Mouse (Mus musculus): ENCODE measurements at regions not wholly inside any gene's neighbourhood (a gene's known extent, or its start where the extent isn't known, plus 50 kb on each side); places are given as distances from the start of the nearest gene placed in this dataset.

DNA sequence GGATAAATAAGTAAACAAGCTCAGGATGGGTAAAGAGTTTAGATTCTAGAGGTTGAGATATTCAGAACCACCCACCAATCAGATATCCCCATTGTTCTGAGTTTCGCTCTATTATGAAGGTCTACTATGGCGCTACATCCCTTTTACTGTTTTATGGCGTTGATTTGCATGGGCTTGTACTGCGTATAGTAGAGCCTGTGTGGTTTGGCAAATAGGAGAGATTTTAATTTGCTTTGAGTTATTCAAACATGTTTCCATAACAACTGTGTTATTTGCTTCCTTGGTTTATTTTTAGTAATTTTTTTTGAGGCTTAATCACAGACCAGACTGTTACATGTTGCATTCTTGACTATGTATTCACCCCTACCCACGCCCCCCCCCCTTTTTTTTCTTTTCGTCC, 284.6 kb upstream of the Ptger4 start:
- H3K4me1 ChIP-seq (ENCODE audit: control insufficient read depth, insufficient read depth, insufficient read length, low read length) = no peaks in the 10 kb centered on the region

DNA sequence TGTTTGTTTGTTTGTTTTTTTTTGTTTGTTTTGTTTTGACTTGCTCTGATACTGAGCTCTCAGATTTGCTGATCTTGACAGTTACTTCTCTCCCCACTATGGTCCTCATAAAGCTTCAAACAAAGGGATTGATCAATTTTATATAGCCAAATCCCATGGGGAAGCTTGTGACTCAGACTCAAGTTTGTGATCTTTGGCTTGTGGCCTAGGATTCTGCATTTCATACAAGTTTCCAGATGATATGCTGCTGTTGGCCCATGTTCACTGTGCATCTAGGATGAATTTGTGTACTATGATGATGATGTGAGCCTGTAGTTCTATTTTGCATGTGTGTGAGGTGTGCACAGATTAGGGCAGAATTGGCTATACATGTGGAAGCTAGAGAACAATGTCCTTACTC, 289.7 kb upstream of the Ptger4 start:
- H3K27ac ChIP-seq (replicated peaks; ENCODE audit: low read depth, low read length) = no peak overlapping the region
- no peak overlapping the region for H3K4me3 ChIP-seq (ENCODE audit: insufficient read depth, low read depth, low read length)
- H3K4me1 ChIP-seq (ENCODE audit: control insufficient read depth, insufficient read depth, insufficient read length, low read length) = no peaks in the 10 kb centered on the region

More for the DNA sequence above, 284.6 kb upstream of the Ptger4 start:
- Histone ChIP-seq H3K4me3 (ENCODE audit: insufficient read depth, low read depth, low read length) (no peak overlapping the region), H3K27ac (replicated peaks; ENCODE audit: low read depth, low read length) (no peak overlapping the region)

- H3K4me1 ChIP-seq (ENCODE audit: control insufficient read depth, insufficient read depth, insufficient read length, low read length) = no peaks in the 10 kb centered on the region
- H3K27ac ChIP-seq (replicated peaks; ENCODE audit: low read depth, low read length) = no peak overlapping the region
- H3K4me3 ChIP-seq (ENCODE audit: insufficient read depth, low read depth, low read length) = no peak overlapping the region
Observed at GRCm38 (mm10) chr15:5537432-5537831, 293.4 kb upstream of the Ptger4 start.

DNA sequence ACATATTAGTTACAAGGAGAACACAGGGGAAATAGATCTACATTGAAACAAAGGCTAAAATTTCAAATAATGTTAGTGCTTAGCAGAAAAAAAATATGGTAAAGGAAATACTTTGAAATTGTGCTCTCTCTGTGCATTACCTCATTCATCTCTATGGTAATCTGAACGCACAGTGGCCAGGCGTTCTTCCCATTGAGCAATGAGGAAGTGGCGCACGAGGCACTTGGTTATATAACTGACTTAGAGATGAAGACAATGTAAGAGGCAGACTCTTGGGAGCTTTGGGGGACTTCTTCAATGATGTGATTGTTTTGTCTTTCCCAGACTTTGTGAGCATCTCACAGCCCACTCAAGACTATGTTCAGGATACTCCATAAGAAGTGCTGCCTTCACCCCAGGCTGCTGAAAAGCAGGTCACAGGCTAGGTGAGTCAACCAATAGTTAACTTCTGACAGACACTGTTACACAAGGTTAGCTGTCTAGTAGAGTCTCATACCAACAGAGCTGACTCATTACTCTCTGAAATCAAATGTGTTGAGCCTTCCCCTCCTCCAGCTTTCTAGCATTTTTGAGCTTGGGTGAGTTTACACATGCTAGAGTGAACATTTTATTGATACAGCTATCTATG, 295.4 kb upstream of the Ptger4 start:
- Histone ChIP-seq H3K27ac (replicated peaks; ENCODE audit: low read depth, low read length) (no peak overlapping the region), H3K4me1 (ENCODE audit: control insufficient read depth, insufficient read depth, insufficient read length, low read length) (no peaks in the 10 kb centered on the region), H3K4me3 (ENCODE audit: insufficient read depth, low read depth, low read length) (no peak overlapping the region)

DNA sequence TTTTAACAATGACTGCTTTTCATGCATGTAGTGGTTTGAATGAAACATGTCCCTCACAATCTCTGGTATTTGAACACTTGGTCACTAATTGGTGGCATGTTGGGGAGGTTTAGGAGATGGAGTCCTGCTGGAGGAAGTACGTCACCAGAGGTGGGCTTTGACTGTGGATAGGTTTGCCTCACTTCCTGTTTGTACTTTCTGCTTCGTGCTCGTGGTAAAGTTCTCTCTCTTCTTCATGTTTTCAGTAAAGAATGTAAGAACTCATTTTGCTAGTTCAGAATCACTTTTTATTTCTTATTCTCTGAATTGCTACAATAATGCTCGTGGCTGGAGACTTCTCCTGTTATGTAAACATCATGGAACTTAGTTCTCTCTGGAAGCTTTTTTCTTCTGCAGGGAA, 310.5 kb upstream of the Ptger4 start:
- H3K27ac ChIP-seq (replicated peaks; ENCODE audit: low read depth, low read length) = no peak overlapping the region

GRCm38 (mm10) chr15:5554926-5555325, 310.9 kb upstream of the Ptger4 start:
- H3K4me1 ChIP-seq (ENCODE audit: control insufficient read depth, insufficient read depth, insufficient read length, low read length) = peaks cover 4% of the 10 kb centered on the region; the same call in 1 of the 2 replicates
- no peak overlapping the region for H3K27ac ChIP-seq (replicated peaks; ENCODE audit: low read depth, low read length)
- H3K4me3 ChIP-seq (ENCODE audit: insufficient read depth, low read depth, low read length) = no peak overlapping the region

More for the DNA sequence above, 310.5 kb upstream of the Ptger4 start:
- Histone ChIP-seq H3K4me1 (ENCODE audit: control insufficient read depth, insufficient read depth, insufficient read length, low read length) (peaks cover 4% of the 10 kb centered on the region; the same call in 1 of the 2 replicates), H3K4me3 (ENCODE audit: insufficient read depth, low read depth, low read length) (no peak overlapping the region)

- H3K27ac ChIP-seq (replicated peaks; ENCODE audit: low read depth, low read length) = no peak overlapping the region
- no peak overlapping the region for H3K4me3 ChIP-seq (ENCODE audit: insufficient read depth, low read depth, low read length)
- peaks cover 4% of the 10 kb centered on the region; the same call in 1 of the 2 replicates for H3K4me1 ChIP-seq (ENCODE audit: control insufficient read depth, insufficient read depth, insufficient read length, low read length)
Observed at GRCm38 (mm10) chr15:5555381-5556066, 311.5 kb upstream of the Ptger4 start.

DNA sequence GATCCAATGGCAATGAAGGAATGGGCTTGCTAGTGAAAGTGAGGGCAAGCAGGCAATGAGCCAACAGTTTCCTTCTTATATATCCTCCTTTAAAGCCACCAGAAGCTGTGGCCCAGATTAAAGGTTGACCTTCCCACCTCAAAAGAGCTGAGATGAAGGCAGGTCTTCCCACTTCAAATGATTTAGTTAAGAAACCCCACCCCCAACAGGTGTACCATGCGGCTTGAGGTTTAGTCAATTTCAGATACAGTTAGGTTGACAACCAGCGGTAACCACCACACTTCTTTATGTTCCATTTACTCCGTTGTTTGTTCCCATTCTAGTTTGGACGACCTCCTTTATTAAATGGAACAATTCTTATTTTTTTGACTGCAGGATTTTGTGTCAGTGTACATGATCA, 317.8 kb upstream of the Ptger4 start:
- Histone ChIP-seq H3K4me1 (ENCODE audit: control insufficient read depth, insufficient read depth, insufficient read length, low read length) (no peaks in the 10 kb centered on the region), H3K27ac (replicated peaks; ENCODE audit: low read depth, low read length) (no peak overlapping the region), H3K4me3 (ENCODE audit: insufficient read depth, low read depth, low read length) (no peak overlapping the region)

DNA sequence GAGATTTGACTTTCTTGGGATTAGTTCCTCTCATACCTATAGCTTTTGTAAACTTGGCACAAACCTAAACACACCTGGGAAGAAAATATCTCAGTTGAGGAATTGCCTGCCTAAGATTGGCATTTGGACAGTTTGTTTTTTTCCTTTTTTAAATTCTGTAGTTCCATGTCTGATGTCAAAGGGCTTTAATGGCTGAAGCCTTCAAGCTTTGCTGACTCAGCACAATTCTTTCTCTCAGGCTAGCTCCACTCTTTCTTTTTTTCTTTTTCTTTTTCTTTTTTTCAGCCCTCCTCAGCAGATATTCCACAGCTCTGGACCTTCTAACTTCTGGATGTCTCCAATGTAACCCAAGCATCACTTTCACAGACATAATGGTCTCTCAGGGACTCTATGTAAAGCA, 330.4 kb upstream of the Ptger4 start:
- no peak overlapping the region for H3K4me3 ChIP-seq (ENCODE audit: insufficient read depth, low read depth, low read length)
- H3K27ac ChIP-seq (replicated peaks; ENCODE audit: low read depth, low read length) = no peak overlapping the region
- H3K4me1 ChIP-seq (ENCODE audit: control insufficient read depth, insufficient read depth, insufficient read length, low read length) = no peaks in the 10 kb centered on the region

- H3K4me3 ChIP-seq (ENCODE audit: insufficient read depth, low read depth, low read length) = no peak overlapping the region
- H3K4me1 ChIP-seq (ENCODE audit: control insufficient read depth, insufficient read depth, insufficient read length, low read length) = no peaks in the 10 kb centered on the region
- no peak overlapping the region for H3K27ac ChIP-seq (replicated peaks; ENCODE audit: low read depth, low read length)
Observed at GRCm38 (mm10) chr15:5579559-5579958, 335.6 kb upstream of the Ptger4 start.

GRCm38 (mm10) chr15:5580416-5580815, 336.4 kb upstream of the Ptger4 start:
- no peak overlapping the region for H3K27ac ChIP-seq (replicated peaks; ENCODE audit: low read depth, low read length)
- no peaks in the 10 kb centered on the region for H3K4me1 ChIP-seq (ENCODE audit: control insufficient read depth, insufficient read depth, insufficient read length, low read length)
- H3K4me3 ChIP-seq (ENCODE audit: insufficient read depth, low read depth, low read length) = no peak overlapping the region

- H3K27ac ChIP-seq (replicated peaks; ENCODE audit: low read depth, low read length) = no peak overlapping the region
- no peaks in the 10 kb centered on the region for H3K4me1 ChIP-seq (ENCODE audit: control insufficient read depth, insufficient read depth, insufficient read length, low read length)
Observed at GRCm38 (mm10) chr15:5584381-5584780, 340.4 kb upstream of the Ptger4 start.

GRCm38 (mm10) chr15:5604732-5605266, 360.8 kb upstream of the Ptger4 start:
- Histone ChIP-seq H3K27ac (replicated peaks; ENCODE audit: low read depth, low read length) (no peak overlapping the region), H3K4me3 (ENCODE audit: insufficient read depth, low read depth, low read length) (no peak overlapping the region), H3K4me1 (ENCODE audit: control insufficient read depth, insufficient read depth, insufficient read length, low read length) (no peaks in the 10 kb centered on the region)

More at GRCm38 (mm10) chr15:5584381-5584780, 340.4 kb upstream of the Ptger4 start:
- no peak overlapping the region for H3K4me3 ChIP-seq (ENCODE audit: insufficient read depth, low read depth, low read length)

- H3K4me3 ChIP-seq (ENCODE audit: insufficient read depth, low read depth, low read length) = no peak overlapping the region
- no peaks in the 10 kb centered on the region for H3K4me1 ChIP-seq (ENCODE audit: control insufficient read depth, insufficient read depth, insufficient read length, low read length)
- H3K27ac ChIP-seq (replicated peaks; ENCODE audit: low read depth, low read length) = no peak overlapping the region
Observed at GRCm38 (mm10) chr15:5607533-5607932, 363.5 kb upstream of the Ptger4 start.

DNA sequence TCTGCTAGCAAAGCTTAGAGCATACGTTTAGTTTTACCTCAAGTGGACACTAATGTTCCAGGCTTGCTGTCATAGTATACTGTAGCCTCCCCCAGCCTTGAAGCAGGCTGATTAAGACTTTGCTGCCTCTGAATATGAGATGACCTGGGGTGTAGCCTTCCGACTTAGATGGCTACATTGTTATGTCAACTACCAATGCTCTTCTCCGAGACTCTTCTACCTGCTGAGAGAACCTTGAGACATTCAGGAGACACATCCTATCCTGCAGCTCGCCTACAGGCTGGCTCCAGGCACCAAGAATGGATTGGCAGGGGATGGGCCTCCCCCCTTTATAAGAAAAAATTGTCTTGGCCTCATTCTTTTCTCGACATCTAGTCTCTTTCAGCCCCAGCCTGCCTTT, 379.0 kb upstream of the Ptger4 start:
- Histone ChIP-seq H3K4me1 (ENCODE audit: control insufficient read depth, insufficient read depth, insufficient read length, low read length) (no peaks in the 10 kb centered on the region), H3K4me3 (ENCODE audit: insufficient read depth, low read depth, low read length) (no peak overlapping the region), H3K27ac (replicated peaks; ENCODE audit: low read depth, low read length) (no peak overlapping the region)

GRCm38 (mm10) chr15:5625367-5625766, 381.4 kb upstream of the Ptger4 start:
- no peak overlapping the region for H3K27ac ChIP-seq (replicated peaks; ENCODE audit: low read depth, low read length)
- H3K4me1 ChIP-seq (ENCODE audit: control insufficient read depth, insufficient read depth, insufficient read length, low read length) = no peaks in the 10 kb centered on the region
- no peak overlapping the region for H3K4me3 ChIP-seq (ENCODE audit: insufficient read depth, low read depth, low read length)

Measured in brown adipose tissue, adult 24 weeks (tissue).